Mouse (Mus musculus): ENCODE data around the gene Zfp689.

- no peak for TF ChIP-seq CTCF (conservative IDR thresholded peaks at IDR 0.05; ENCODE audit: low read length)
- TF ChIP-seq POU5F1 (IDR thresholded peaks at IDR 0.05; ENCODE audit: borderline replicate concordance, low read length) = no peak
Observed at GRCm38 (mm10) chr7:127465191-127465590, 16.2 kb upstream of the Zfp689 start.
